Mouse (Mus musculus) limb, embryonic 12.5 days (tissue): ENCODE data around the gene Ankrd36. TPM values are rescaled to one million over a fixed set of nuclear protein-coding genes. Genes with fewer than 3 reads are reported as not detected.
A peak's percentile ranks its signal among the peaks of the same experiment; 100 is the strongest.

Source experiments
- ATAC-seq: fragments of 200-750 bp; cut with Nextera tagmentation; 2 replicates; pipeline ENCODE4 v1.8.0; 2017; ENCODE audit warnings: low read depth, moderate TSS enrichment; ENCODE audit not compliant: insufficient number of reproducible peaks, insufficient read depth, low FRiP score, low TSS enrichment
- H3K27ac ChIP-seq: fragments of 300-500 bp; sonication (generic); 2 replicates; pipeline ENCODE4 v1.5.1; 2016; ENCODE audit warnings: mild to moderate bottlenecking, moderate library complexity
- H3K27me3 ChIP-seq: fragments of 300-500 bp; sonication (generic); 2 replicates; pipeline ENCODE4 v1.6.1; 2016; ENCODE audit warnings: mild to moderate bottlenecking, moderate library complexity
- H3K36me3 ChIP-seq: fragments of 300-500 bp; sonication (generic); 2 replicates; pipeline ENCODE4 v1.6.1; 2016; ENCODE audit warnings: mild to moderate bottlenecking, moderate library complexity
- H3K4me1 ChIP-seq: fragments of 300-500 bp; sonication (generic); replicated peaks from 2 replicates; pipeline ENCODE4 v1.6.1; 2016
- H3K4me2 ChIP-seq: fragments of 300-500 bp; sonication (generic); 2 replicates; pipeline ENCODE4 v1.6.1; 2016; ENCODE audit warnings: mild to moderate bottlenecking, moderate library complexity
- H3K4me3 ChIP-seq: fragments of 300-500 bp; sonication (generic); replicated peaks from 2 replicates; pipeline ENCODE4 v1.5.1; 2016; ENCODE audit warnings: mild to moderate bottlenecking
- H3K9ac ChIP-seq: fragments of 300-500 bp; sonication (generic); replicated peaks from 2 replicates; pipeline ENCODE4 v1.6.1; 2016; ENCODE audit warnings: mild to moderate bottlenecking, moderate library complexity
- H3K9me3 ChIP-seq: fragments of 300-500 bp; sonication (generic); 2 replicates; pipeline ENCODE4 v1.6.1; 2016; ENCODE audit warnings: mild to moderate bottlenecking, moderate library complexity
- WGBS: fragments of 180-500 bp; shearing (Covaris S2); methylation state at CpG from one replicate; pipeline ENCODE4 v1.1.7; 2016; 5-methylcytosine and 5-hydroxymethylcytosine counted together
- polyA plus RNA-seq: library from polyadenylated mRNA; unstranded; fragments of >200 nt; fragmentation: Nextera tagmentation; extraction: Ambion mirVana; gene quantifications from 2 replicates; pipeline ENCODE4 v1.2.1, GENCODE M21; 2016

Gene Ankrd36
- polyA plus RNA-seq, 1 experiment from 2014 or later: not detected

DNA sequence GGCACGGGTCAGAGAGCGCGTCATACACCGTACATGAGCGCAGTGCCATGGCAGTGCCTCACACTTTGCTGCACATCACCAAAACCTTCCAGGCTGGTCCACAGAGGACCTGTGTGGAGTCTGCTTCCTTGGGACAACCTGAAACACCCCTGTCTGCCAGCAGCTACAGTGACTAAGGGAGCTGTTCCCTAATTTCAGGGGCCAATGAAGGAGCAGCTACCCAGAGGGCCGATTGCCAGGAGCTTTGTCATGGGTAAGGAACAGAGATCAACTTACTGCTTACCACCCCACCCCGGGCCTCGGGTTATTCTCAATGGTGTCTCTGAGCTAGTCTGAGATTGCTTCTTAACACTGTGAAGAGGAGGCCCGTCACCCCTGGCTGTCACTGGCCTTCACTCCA, 145.7 kb downstream of the Ankrd36 start:
- Histone ChIP-seq H3K9ac (no peak overlapping the region), H3K27ac (no peak overlapping the region), H3K4me1 (no peaks in the 10 kb centered on the region), H3K36me3 (peaks cover 57% of the 10 kb centered on the region), H3K4me3 (no peak overlapping the region), H3K4me2 (no peak overlapping the region), H3K9me3 (no peaks in the 10 kb centered on the region), H3K27me3 (no peaks in the 10 kb centered on the region)
- WGBS: 83% methylated on average over 9 of the region's 9 CpGs
- no peak for ATAC-seq

DNA sequence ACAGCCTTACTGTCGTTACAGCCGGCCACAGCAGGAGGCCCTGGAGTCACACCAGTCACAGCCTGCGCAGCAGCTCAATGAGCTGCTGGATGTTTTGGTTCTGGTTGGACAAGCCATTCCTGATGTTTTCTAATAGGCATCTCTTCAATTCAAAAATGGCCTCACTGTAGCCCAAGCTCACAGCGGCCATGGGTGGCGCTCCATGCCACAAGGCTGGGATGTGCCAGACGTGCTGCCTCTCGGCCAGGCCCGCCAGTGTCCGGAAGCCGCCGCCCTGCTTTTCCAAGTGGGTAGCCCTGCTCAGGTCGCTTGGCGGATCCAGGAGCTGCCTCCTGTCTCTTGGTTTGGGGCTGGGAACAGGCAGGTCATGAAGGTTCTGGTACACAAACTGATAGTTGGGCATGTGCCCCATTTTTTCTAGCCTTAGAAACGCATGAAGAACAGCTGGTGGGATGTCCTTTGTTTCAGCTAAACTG, 146.2 kb downstream of the Ankrd36 start, which contains the start of gene Mrps24:
Gene Mrps24 (minus strand): TSS at position 51 of the 476 bp plus-strand sequence.
- Histone ChIP-seq H3K9me3 (no peaks in the 10 kb centered on the region), H3K4me1 (no peaks in the 10 kb centered on the region), H3K9ac (no peak within 1 kb of the TSS), H3K4me2 (no peak within 1 kb of the TSS), H3K36me3 (peaks cover 57% of the 10 kb centered on the region), H3K27ac (no peak within 1 kb of the TSS), H3K27me3 (no peaks in the 10 kb centered on the region), H3K4me3 (no peak within 1 kb of the TSS)
- ATAC-seq: no peak
- WGBS: 79% methylated on average over 14 of the region's 14 CpGs

DNA sequence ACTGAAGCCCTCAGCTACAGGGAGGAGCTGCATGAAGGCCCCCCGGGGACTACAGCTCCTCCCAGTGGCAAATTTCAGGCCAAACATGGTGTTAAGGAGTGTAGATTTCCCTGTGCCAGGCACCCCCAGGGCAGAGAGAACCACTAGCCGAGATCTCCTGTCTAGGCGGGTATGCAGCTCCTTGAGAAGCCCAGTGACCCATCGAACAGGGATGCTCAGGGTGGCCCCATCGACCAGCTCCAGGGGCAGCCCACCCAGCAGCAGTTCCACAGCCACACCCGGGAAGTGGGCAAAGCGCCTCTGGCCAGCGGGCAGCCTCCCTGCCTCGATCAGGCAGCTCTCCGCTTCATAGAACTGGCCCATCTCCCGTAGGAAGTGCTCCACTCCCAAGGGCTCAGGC, 146.8 kb downstream of the Ankrd36 start:
- Histone ChIP-seq H3K27me3 (no peaks in the 10 kb centered on the region), H3K27ac (no peak overlapping the region), H3K4me1 (no peaks in the 10 kb centered on the region), H3K4me3 (no peak overlapping the region), H3K4me2 (no peak overlapping the region), H3K36me3 (peaks cover 61% of the 10 kb centered on the region), H3K9me3 (no peaks in the 10 kb centered on the region), H3K9ac (no peak overlapping the region)
- ATAC-seq: no peak
- WGBS: 90% methylated on average over 11 of the region's 11 CpGs

DNA sequence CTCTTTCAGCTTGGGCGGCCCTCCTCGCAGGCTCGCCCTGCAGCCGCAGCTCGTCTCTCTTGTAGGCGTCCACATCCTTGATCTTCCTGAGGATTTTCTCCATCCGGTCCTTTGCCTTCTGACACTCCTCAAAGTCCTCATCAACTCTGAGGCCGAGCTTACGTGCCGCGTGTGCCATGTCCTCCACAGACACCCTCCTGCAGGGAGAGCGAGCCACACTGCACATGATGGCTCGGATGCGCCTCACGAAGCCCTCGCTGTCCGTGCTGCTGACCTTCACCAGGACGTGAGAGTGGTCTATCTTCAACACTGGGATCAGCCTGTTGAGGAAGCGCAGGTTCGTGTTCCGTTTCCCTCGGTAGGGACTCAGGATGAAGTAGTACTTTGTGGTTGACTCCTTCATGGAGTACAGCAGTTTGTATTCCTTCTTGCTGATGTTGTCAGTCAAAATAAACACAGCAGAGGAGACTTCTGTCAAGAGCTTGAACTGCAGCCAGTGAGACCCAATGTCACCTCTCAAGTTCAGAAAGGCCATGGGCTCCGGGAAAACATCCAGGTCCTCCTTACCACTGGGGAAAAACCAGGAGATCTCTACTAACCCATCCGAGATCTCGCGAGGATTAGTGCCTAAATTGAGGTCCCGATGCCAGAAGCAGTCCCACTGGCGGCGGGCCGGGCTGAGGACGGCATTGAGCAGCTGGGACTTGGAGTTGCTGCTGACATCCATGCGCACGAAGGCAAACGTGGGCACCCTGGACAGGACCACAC, 147.6 kb downstream of the Ankrd36 start:
- Histone ChIP-seq H3K9me3 (no peaks in the 10 kb centered on the region), H3K4me3 (no peak overlapping the region), H3K36me3 (peaks cover 68% of the 10 kb centered on the region), H3K9ac (no peak overlapping the region), H3K4me1 (no peaks in the 10 kb centered on the region), H3K27me3 (no peaks in the 10 kb centered on the region), H3K4me2 (no peak overlapping the region), H3K27ac (no peak overlapping the region)
- 95% methylated on average over 34 of the region's 34 CpGs for WGBS
- no peak for ATAC-seq

DNA sequence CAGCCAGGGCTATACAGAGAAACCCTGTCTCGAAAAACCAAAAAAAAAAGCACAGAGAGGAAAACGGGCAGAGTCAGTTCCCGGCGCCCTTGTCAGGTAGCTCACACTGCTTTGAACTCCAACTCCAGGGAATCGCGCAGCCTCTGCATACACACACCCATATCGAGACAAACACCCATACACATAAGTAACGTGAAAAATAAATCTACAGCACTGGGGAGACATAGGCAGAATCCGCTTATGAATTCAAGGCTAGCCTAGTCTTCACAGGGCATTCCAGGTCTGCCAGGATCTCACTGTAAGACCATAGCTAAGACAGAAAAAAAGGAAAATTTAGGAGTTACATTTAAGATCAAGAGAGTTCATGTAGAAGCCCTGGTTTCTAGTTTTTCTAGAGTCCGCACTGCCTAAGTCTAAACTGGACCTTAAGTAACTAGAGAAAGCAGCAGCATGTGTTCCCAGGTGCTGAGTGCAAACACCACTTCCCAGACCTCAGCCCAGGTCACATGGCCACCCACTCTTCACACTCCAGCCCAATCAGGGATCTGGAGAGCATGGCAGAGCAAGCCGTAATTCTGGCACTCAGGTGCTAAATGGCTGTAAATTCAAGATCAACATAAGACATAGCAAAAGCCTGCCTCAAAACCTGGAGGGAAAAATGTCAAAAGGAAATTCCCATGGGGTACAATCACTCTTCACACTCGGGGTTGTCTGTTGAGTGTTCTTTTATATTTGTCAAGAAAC, 149.3 kb downstream of the Ankrd36 start:
- Histone ChIP-seq H3K4me1 (no peaks in the 10 kb centered on the region), H3K27me3 (no peaks in the 10 kb centered on the region), H3K9me3 (no peaks in the 10 kb centered on the region), H3K36me3 (peaks cover 74% of the 10 kb centered on the region), H3K27ac (no peak overlapping the region), H3K4me3 (no peak overlapping the region), H3K4me2 (no peak overlapping the region), H3K9ac (no peak overlapping the region)
- WGBS: 89% methylated on average over 12 of the region's 12 CpGs
- no peak for ATAC-seq

DNA sequence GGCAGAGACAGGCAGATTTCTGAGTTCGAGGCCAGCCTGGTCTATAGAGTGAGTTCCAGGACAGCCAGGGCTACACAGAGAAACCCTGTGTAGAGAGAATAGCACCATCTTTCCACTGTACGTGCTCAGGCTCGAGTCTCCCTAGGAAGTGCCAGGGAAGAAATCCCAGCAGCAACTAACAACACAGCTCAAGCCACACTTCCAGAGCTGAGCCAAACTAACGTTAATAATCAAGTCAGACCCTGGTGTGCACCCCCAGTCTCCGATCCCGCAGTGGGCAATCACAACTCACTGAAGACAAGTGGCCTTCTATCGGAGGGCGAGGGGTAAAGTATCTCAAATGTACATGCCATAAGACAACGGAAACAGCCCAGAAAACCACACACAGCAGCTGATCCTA, 160.1 kb downstream of the Ankrd36 start:
- H3K9me3 ChIP-seq: no peaks in the 10 kb centered on the region
- peaks cover 19% of the 10 kb centered on the region; the same call in 1 of the 2 replicates for H3K4me1 ChIP-seq
- H3K27ac ChIP-seq: no peak overlapping the region
- H3K4me3 ChIP-seq: no peak overlapping the region
- H3K27me3 ChIP-seq: no peaks in the 10 kb centered on the region
- peaks cover 9% of the 10 kb centered on the region for H3K36me3 ChIP-seq
- WGBS: 88% methylated on average over 9 of the region's 9 CpGs
- no peak overlapping the region for H3K9ac ChIP-seq
- H3K4me2 ChIP-seq: no peak overlapping the region
- ATAC-seq: no peak

DNA sequence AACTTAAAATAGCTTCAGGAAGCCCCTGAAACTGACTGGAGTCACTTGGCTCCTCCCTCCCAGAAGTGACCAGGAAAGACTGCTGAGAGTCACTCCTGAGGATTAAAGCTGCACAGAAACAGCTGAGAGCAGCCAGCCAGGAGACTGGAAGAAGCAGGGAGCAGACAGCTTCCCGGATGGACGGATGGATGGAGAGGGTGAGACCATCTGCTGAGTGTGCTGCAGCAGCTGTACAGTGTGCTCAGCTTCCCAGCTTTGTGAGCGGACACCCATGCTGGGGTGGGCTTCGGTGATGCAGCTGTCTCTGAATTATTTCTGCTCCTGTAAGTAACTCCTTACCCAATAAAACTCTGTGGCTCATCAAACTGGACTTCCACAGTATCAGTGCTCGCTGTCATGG, 162.9 kb downstream of the Ankrd36 start:
- no peaks in the 10 kb centered on the region for H3K27me3 ChIP-seq
- H3K36me3 ChIP-seq: peaks cover 6% of the 10 kb centered on the region; the same call in 1 of the 2 replicates
- H3K27ac ChIP-seq: peak overlapping the region; percentile 46; the same call in 1 of the 2 replicates
- no peak overlapping the region for H3K4me2 ChIP-seq
- H3K9me3 ChIP-seq: no peaks in the 10 kb centered on the region
- 80% methylated on average over 5 of the region's 5 CpGs for WGBS
- H3K9ac ChIP-seq: no peak overlapping the region
- H3K4me1 ChIP-seq: peaks cover 19% of the 10 kb centered on the region; the same call in 1 of the 2 replicates
- H3K4me3 ChIP-seq: no peak overlapping the region
- peak; percentile 66 for ATAC-seq

DNA sequence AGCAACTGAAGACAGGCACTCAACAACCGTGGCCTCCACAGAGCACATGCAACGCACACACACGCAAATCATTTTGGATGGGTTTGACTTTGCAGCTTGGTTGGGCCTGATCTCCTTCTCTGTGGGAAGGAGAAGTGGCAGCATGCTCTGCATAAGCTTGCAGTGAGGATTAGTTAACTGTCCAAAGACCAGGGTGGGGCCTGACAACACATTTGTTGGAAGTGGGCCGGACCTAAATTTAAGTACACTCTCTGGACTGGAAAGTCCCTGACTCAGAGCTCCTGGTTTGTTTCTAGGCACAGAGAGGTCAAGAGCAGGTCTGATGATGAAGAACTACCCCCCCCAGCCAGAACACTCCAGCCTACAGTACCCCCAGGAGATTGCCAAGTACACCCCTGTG, 164.8 kb downstream of the Ankrd36 start:
- Histone ChIP-seq H3K9ac (no peak overlapping the region), H3K4me3 (no peak overlapping the region), H3K9me3 (no peaks in the 10 kb centered on the region), H3K27ac (no peak overlapping the region), H3K4me2 (no peak overlapping the region), H3K4me1 (peaks cover 12% of the 10 kb centered on the region; the same call in 1 of the 2 replicates), H3K36me3 (peaks cover 6% of the 10 kb centered on the region; the same call in 1 of the 2 replicates), H3K27me3 (no peaks in the 10 kb centered on the region)
- 93% methylated on average over 4 of the region's 4 CpGs for WGBS
- ATAC-seq: no peak

DNA sequence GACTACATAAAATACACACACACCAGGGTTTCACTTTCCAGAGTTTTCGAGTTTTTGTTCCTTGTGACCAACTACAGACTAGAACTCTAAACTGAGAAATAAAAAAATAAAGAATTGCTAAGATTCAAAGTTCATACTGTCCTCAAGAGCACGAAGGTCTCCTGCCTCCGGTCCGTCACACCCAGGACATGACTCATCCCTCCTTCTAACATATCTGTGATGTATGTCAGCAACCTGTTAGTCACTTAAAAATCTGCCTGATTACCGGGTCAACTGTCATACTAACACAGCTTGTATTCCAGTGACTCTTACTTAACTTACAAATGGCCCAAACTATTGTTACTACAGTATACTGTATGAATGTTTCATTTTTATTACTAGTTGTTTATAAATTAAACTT, 167.7 kb downstream of the Ankrd36 start:
- H3K4me2 ChIP-seq: no peak overlapping the region
- no peaks in the 10 kb centered on the region for H3K27me3 ChIP-seq
- H3K9ac ChIP-seq: no peak overlapping the region
- peaks cover 6% of the 10 kb centered on the region; the same call in 1 of the 2 replicates for H3K36me3 ChIP-seq
- WGBS: 91% methylated on average over 5 of the region's 5 CpGs
- H3K4me3 ChIP-seq: no peak overlapping the region
- peaks cover 21% of the 10 kb centered on the region for H3K4me1 ChIP-seq
- ATAC-seq: no peak
- H3K27ac ChIP-seq: no peak overlapping the region
- H3K9me3 ChIP-seq: no peaks in the 10 kb centered on the region
